Mouse (Mus musculus) thymus, postnatal 14 days (tissue): Measurements from ENCODE around the gene Sdc3.

ENCODE experiments used
- DNase-seq: peaks from one replicate; pipeline ENCODE4 v3.0.0; 2021

Sdc3 gene

GRCm38 (mm10) chr4:130828851-130829673 lies 36.7 kb downstream of the Sdc3 start:
- no peak for DNase-seq

- DNase-seq: no peak
These were observed 41.8 kb downstream of the Sdc3 start for GRCm38 (mm10) chr4:130834122-130834521.

DNA sequence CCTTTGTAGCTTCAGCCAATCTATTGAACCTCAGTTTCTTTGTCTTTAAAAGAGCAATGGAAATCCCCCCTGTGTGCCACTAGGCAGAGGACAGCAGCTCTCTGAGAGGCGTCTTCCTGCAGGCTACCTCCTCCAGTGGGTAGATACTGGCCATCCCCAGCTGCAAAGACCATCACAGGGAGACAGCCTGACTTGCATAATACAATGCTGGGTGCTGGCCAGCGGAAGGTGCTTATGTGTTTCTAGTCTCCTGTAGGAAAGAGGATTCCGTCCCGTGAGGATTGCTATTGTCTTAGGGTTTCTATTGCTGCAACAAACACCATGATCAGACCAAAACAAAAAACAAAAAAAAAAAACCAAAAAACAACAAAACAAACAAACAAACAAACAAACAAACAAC lies 43.2 kb downstream of the Sdc3 start:
- DNase-seq: no peak

DNA sequence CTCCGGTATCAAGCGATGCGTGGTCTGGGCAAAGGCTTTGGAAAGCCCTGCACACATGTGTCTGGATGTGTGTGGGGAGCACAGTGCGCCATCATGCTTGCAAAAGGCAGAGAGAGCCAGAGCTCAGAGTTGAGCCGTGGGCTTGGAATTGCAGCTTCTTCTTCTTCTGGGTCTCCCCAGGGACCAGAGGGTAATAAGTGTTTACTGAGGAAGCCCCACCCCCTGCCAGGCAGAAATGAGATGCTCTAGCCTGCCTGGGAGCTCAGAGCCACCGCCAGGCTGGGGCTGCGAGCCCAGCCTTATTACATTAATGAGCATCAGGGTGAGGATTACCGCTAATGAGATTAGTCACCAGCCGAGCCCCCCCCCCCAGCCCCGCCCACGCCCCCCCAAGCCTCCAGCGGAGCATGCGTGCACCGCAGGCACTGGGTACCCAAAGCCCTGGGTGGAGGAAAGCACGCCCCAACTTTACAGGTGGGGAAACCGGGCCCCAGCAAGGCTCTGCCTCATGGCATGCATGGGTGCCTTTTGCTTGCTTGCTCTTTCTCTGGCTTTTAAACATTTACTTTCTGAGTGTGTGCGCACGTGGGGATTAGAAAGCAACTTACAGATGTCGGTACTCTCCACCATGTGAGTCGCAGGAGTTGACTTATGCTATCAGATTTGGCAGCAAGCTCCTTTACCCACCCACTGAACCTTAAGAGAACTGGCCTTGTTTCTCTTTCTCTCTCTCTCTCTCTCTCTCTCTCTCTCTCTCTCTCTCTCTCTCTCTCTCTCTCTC lies 44.1 kb downstream of the Sdc3 start:
- no peak for DNase-seq

GRCm38 (mm10) chr4:130838585-130838984 lies 46.2 kb downstream of the Sdc3 start:
- DNase-seq: no peak

DNA sequence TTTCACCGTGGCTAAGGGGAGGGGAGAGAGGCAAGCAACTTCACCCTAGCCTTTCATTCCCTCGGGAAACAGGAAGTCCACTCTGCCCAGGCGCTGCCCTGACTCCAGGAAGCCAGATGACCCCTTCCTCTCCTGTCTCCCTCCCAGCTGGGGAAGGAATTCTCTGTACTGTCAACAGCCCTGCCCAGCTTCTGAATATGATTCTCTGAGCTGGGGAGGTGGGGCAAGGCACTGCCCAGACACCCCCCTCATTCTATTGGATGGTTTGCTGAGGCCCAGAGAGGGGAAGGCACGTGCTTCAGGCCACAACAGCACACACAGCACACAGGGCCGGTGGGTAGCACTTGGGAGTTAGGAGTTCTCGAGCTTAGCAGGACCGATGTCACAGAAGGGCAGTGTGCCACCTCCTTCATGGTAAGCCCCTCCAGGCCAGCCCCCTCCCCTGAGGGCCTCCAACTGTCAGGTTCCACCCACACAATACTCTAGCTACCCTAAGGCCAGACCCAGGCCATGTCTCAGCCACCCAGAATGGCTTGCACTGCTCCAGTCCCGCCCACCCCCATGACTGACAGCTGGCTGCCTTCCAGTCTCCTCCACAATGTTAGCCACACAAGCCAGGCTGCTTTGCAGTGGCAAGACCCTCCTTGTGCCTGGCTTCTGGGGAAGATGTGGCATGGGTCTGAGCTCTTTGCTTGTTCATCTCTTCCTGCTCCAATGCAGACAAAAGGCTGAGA lies 48.9 kb downstream of the Sdc3 start:
- DNase-seq: no peak

DNA sequence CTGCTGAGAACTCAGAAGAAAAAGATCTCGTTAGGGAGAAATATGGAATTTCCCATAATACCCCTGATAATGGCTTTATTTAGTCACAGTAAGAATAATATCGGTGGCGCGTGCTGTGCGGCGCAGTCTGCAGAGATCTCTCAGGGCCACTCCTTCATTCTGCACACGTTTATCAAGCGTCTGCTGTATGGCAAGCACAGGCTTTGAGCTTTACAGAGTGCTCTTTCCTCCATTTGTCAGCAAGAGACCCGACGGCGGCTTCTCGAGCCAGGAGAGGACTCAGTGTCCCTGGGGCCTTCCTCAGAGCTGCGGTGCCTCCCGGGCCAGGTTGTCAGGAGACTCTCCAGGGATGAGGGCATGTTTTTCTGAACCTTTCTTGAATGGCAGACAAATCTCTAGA lies 56.5 kb downstream of the Sdc3 start:
- DNase-seq: no peak

GRCm38 (mm10) chr4:130857661-130858060 lies 65.3 kb downstream of the Sdc3 start:
- no peak for DNase-seq

DNA sequence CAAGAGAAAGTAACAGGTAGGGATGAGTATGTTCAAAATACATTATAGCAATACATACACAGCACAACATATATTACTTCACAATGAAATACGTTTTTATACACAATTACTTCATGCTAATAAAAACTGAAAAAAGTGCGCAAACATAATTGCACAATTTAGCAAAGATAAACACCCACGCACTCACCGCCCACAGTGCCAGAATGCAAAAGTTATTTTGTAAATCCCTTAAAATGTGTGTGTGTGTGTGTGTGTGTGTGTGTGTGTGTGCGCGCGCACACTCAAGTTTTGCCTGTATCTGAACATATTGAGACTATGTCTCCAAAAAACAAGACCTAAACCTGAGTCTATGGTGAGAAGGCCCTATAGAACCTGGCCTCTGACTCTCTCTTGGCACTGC lies 66.5 kb downstream of the Sdc3 start:
- no peak for DNase-seq

DNA sequence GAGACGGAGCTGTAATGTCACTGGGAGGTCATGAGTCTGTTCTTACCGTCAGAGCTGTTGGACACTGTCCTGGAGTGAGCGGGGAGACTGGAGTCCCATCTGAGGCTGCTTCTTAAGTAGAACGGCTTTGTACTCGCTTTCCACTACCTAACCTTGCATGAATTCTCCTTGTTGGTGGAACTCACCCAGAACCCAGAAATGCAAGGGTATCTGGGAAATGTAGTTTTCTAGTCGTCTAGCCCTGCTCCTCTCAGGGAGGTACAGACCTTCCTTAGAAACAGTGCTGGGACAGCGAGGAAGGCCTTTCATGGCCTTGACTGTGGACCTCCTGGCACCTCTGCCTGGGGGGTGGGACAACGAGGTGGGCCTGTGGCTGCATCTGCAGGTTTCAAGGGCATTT lies 67.1 kb downstream of the Sdc3 start:
- DNase-seq: no peak

DNA sequence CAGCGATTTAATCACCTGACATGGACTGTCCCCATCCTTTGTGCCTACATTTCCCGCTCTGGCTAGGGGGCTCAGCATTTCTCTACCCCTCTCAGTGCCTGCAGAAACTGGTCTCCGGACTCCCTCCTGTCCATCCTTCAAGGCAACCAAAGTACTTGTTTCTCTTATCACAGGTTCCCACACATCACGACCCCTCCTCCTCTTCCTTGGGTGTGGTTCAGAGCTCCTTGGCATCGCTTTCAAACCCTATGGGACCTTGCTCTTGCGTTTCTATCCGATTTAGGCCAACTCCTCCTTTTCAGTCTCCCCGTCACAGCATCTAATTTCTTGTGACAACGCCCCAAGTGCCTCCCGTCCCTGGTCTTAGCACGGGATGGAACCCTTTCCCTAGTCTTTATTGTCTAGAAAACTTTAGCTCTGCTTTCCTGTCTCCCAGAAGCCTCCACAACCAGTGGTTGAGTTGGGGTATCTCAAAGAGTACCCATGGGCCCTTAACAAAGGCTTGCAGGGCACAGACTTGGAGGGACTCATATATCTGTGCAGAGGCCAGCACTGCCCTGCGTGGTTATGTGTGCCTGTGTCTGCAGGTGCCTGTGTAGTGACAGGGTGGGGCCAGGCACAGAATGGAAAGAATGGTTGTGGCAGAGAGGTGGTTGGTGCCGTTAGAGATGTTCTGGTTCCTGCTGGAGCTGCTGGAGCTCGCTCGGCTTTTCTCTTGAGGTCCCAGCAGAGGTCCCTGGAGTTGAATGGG lies 68.7 kb downstream of the Sdc3 start:
- no peak for DNase-seq

DNA sequence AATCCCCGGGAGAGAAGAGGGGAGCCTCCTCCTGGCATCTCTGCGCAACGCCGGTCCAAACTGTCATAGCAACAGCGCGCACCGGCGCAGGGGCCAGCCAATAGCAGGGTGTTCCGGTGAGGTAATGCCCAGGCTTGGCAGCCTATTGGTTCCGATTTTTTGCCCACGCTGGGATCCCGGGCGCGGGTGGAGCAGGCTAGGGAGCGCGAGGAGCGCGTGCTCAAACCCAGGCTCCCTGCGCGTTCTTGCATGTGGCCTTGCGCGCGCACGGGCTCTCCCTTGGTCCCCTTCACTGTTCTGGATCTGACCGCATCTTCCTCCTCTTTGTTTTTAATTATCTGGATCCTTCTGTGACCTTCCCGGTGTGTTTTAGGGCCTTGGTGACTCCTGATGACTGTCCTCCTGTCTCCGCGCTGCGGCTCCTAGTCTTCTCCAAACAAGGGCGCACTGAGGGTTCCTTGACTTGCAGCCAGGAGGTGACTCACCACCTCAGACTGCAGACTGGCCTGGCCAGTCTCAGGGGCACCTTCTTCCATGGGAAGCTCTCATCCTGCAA lies 69.4 kb downstream of the Sdc3 start:
- DNase-seq: peak; percentile 13

DNA sequence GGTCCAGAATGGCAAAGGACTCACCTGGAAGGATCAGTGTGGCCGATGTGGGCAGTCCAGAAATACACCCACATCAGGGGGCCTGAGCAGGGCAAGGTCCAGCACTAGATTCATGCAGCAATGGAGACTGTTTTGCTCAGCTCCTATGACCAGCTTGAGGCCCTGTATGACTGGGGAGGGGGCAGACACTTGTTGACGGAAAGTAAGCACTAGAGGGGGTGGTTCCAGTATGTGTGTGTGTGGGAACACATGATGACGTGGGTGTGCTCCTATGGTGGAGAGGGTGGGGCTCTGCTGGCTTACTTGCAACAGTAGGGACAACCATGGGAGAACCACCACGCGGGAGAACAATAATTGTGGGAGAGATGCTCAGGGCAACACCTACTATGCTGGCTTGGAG lies 70.2 kb downstream of the Sdc3 start:
- no peak for DNase-seq

DNA sequence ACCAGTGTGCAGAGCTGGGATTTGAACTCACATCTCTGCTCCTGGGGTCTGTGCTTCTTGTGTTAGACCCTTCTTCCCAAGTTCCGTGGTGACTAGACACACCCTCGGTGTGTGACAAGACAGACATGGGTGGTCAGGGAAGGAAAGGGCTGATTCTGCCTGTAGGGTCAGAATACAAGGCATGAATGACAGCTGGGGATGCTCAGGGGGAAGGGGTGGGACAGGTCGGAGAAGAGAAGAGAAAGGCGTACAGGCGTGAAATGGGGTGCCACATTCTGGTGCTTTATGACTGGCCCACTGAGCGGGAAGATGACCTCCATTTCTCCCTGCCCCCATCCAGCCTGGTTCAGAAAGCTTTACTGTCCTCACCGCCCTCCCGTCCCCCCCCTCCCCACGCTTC lies 73.1 kb downstream of the Sdc3 start:
- no peak for DNase-seq

- DNase-seq: no peak
These were observed 73.6 kb downstream of the Sdc3 start for GRCm38 (mm10) chr4:130865901-130866371.

DNA sequence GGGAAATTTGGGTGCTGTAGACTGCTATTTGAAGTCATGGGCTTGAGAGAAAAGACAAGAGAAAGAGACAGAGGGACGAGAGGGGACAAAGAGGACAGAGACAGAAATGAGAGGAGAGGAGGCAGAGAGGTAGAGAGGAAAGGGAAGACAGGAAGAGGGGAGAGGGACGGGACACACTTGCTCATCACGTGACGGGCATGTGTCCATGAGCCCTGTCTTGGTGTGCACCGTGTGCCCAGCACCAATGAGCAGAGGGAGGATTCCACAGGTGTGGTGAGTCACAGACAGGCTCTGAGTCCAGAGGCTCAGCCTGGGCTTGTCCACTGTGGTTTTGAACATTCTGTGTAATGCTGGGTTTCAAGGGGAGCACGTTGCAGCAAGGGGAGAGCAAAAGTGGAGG lies 75.6 kb downstream of the Sdc3 start:
- DNase-seq: no peak

DNA sequence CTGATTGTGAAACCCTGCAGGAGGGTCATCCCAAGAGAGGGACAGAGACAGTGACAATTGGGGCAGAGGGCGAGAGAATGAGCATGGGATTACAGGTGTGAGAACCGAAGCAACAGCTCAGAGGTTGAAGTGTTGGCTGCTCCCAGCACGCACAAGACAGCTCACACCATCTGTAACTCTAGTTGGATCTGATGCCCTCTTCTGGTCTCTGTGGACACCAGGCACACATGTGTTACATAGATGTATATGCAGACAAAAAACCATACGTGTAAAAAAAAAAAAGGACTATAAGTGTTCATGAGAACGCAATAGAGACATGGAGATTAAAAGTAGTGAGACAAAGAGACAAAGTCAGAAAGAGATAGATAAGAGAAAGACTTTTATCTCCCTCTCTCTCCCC lies 76.5 kb downstream of the Sdc3 start:
- no peak for DNase-seq

- no peak for DNase-seq
These were observed 80.1 kb downstream of the Sdc3 start for GRCm38 (mm10) chr4:130872414-130872813.

DNA sequence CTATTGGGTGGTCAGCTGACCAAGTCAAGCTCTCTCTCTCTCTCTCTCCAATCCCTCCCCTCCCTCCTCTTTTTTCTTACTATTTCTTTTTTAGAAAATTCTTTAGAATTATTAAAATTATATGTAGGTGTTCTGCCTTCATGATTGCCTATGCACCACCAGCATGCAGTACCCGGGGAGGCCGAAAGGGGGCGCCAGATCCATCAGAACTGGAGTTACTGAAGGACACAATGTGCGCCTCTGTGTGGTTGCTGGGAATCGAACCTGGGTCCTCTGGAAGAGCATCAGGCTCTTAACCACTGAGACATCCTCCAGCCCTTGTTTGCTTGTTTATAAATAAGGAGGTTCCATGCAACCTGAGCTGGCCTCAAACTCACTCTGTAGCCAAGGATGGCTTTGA lies 81.1 kb downstream of the Sdc3 start:
- DNase-seq: peak; percentile 30

GRCm38 (mm10) chr4:130874601-130875000 lies 82.3 kb downstream of the Sdc3 start:
- no peak for DNase-seq
